Mouse (Mus musculus) cerebellum, postnatal 36 days (tissue): ENCODE measurements at regions not wholly inside any gene's neighbourhood (a gene's known extent, or its start where the extent isn't known, plus 50 kb on each side); places are given as distances from the start of the nearest gene placed in this dataset.
"Not testable (repeated sequence)": the region's sequence is repeated elsewhere in the genome, so short reads cannot be mapped to it uniquely, and the experiment has no call there.

Experiments used
- DNase-seq, 2 experiments: peaks; one replicate each; pipeline ENCODE4 v3.0.0; 2021 to 2022; ENCODE audit warnings: mixed read lengths in 2 of 2

GRCm38 (mm10) chr16:31508981-31509380 is 86.9 kb downstream of the Bdh1 start:
- DNase-seq, result peak; percentile 69 to 75

DNA sequence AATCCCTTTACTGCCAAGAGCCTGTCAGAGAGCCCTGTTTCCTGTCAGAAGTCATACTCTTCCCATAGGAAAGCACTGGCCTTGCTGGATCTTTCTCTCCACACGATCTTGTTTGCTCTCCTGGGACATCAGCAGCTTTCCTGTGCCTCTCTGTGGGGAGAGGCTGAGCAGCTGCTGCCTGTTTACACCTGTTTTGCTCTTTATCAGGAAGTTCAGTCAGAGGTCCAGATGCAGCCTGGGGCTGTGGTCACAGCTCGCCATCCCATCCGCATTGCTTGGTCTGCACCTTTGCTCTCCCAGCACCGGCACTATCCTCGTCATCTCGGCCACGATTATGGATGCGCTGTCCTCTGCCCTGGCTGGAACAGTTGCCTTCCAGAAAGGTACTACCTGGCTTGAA is 88.0 kb downstream of the Bdh1 start:
- DNase-seq, result no peak

DNA sequence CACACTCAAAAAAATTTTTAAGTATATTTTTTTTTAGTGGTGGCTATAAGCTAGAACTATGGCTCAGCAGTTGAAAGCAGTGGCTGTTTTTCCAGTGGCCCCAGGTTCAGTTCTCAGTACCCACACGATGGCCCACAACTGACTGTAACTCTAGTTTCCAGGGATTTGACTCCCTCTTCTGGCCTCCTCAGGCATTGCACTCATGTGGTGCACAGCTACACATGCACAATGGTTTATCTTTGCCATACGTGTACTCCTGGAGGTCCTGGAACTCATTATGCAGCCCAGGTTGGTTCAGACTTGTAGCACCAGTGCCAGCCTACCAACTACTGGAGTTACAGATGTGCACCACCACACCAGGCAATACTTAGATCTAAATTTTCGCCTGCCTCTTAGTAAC is 96.7 kb downstream of the Bdh1 start:
- DNase-seq, result no peak

- no peak for DNase-seq
Observed at GRCm38 (mm10) chr16:31520081-31520480, 98.0 kb downstream of the Bdh1 start.

DNA sequence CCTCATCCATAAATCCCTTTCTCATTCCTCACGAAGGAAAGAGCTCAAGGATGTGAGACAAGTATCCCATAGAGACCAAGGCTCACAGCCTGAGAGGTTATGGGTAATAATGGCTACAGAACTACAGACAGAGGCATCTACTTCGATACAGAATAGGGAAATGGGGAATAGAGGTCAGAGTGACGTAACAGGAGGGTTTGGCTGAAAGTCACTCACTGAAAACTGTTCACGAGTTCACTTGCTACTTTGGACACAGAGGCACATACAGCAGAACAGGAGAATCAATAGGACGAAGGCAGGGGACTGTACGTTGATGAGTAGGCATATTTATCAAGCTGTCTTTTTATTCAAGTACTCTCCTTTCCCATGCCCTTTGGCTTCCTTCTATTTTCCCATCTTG is 99.7 kb downstream of the Bdh1 start:
- DNase-seq, result no peak

DNA sequence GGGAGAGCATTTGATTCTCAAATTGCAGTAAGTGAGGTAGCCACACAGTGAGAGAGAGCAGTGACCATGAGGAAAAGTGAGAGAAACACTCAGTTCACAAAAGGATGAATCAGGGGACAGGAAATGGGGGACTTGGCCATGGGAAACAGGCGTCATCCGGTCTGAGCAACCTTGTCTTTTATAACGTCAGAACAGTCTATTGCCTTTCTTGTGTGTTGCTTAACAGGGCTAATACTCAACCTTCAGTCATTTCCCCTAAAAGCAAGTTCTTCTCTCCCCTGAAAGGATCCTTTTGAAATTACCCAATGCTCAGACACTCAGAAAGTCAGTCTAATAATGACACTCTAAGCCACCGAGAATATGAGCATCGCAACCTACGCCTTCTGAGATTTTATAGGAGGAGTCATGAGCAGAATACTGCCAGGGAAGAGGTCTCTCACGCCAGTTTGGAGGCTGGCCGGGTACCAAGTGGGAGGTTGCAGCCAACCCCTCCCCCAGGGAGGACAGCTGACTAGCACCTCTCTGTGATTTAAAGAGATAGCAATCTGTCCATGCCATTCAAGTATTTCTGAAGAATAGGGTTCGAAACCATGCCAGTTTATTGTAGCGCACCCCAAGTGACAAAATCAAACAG is 104.7 kb downstream of the Bdh1 start:
- DNase-seq, result peak; percentile 62 to 70

DNA sequence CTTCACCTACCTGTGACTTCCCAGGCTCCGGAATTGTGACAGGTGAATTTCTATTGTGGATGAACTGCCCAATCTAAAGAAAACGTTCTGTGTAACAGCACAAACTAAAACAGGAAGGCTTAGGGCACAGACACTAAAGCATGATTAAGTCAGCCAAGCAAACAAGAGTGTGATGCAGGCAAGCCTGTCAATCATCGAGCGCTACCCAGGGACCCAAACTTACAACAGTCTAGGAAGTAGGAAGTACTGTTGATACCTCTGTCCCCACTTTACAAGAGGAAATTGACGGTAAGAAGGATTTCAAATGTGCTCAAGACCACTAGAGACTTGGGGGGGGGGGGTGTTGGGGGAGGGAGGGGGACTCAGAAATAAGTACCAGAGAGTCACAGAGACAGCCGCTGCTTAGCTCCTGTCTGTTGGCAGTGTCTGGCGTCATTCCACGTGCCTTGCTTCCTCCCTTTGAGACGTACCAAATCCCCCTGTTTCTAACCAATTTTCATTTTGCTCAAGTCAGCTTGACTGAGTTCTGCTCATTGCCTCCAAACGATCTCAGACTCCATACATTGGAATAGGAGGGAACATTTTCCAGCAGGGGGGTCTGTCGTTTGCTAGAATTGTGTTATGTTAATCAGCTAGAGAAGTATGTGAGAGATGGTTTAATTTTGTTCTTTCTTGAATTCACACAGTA is 106.7 kb downstream of the Bdh1 start:
- no peak for DNase-seq

- DNase-seq, result peak; percentile 92 to 96
Observed at GRCm38 (mm10) chr16:31529284-31529958, 107.3 kb downstream of the Bdh1 start.

DNA sequence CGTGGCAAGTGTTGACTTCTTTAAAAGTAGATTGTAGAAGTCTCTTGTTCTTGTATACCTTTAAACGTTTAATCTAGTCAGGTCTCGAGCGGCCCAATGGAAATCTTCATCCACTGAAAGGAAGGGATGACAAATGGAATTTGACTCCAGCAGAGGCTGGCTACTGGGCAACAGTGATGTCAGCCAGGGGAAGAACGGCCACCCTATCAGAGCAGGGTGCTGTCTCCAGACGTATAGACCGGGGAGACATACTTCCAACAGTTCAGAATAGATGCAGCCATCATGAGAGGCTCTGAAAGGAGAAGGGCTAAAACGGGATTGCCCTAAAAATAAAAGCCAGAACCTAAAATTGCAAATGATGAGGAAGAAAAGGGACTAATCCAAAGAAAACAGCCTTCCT is 108.0 kb downstream of the Bdh1 start:
- no peak for DNase-seq

- DNase-seq, result no peak
Observed at GRCm38 (mm10) chr16:31533196-31533777, 111.2 kb downstream of the Bdh1 start.

DNA sequence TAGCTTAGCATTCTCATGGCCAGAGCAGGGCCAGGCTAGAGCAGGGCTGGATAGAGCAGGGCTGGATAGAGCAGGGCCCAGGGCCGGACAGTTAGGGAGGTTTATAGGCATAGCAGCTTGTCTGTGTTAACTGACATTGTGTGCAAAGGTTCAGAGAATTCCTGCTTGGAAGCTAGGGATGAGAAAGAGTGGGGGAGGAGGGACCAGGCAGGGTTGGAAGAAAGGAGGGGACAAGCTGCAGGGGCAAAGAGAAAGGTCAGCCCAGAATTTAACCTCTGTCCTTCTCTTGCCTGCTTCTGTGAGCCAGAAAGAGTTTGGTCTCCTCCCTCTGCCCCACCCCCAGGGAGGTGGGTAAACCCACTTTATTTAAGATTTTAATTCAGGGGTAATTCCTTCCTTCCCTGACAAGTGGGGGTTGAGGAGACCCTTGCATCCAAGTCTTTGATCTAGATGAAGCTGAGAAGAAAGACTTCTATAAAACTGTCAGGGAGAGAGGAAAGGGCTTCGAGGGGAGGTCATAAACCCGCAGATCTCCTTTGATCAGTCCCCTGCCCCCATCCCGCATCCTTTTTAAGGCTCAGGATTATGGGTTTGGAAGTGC is 112.9 kb downstream of the Bdh1 start:
- DNase-seq, result no peak

- no peak for DNase-seq
Observed at GRCm38 (mm10) chr16:31536328-31536727, 114.2 kb downstream of the Bdh1 start.

DNA sequence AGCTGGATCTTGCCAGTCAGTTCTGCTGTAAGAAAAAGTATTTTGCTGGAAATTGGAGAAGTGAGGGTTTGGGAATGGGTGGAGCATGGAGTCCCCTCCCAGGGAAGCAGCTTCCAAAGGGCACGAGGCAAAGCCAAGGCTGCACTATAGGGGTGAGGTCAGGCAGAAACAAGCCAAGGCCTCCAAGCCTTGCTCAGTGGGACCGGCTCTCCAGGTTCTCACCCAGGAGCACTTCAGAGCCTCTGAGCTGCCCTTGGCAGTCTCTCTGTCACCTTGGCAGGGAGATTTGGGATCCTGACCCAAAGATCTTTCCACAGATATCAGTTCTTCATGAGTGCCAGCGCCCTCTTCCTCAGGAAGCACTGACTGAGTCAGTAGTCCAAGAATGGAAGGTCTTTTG is 116.5 kb downstream of the Bdh1 start:
- no peak for DNase-seq

GRCm38 (mm10) chr16:31543499-31544170 is 119.6 kb upstream of the Dlg1 start:
- no peak for DNase-seq

- peak in 1 of 2 experiments; percentile 21 for DNase-seq
Observed at GRCm38 (mm10) chr16:31546062-31546827, 117.0 kb upstream of the Dlg1 start.

DNA sequence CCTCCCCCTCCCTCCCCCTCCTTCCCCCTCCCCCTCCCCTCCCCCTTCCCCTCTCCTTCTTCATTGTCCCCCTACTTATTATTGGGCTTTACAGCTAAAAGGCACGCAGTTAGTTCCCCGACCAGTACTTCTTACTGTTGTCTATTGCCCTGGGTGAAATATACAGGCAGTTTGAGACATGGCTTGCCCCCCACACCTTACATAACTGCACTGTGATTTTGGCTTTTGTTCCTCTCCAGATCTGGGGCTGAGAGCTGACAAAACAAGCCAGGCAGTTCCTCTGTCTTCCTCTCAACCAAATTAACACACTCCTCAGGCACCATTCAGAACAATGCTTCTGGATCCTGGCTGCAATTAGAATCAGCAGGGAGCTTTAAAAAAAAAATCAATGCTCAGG is 116.4 kb upstream of the Dlg1 start:
- peak in 1 of 2 experiments; percentile 43 for DNase-seq

- DNase-seq, result peak in 1 of 2 experiments; percentile 32
Observed at GRCm38 (mm10) chr16:31547391-31547790, 115.9 kb upstream of the Dlg1 start.

DNA sequence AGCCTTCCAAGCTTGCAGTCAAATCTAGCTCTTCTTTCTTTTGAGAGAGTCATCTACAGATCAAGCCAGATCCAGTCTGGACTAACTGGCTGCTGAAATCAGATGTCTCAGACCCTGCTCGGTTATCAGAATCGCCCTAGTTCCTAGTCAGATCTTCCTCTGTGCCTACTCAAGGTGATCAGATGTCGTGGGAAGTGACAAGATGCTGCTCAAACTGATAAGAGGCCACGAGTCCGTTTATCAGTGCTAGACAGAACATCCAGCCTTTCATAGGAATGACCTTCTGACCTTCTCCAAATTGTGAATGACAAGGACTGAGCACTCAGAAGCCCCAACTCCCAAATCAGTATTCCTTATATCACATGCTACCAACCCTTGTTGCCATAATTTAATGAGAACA is 113.3 kb upstream of the Dlg1 start:
- no peak for DNase-seq

DNA sequence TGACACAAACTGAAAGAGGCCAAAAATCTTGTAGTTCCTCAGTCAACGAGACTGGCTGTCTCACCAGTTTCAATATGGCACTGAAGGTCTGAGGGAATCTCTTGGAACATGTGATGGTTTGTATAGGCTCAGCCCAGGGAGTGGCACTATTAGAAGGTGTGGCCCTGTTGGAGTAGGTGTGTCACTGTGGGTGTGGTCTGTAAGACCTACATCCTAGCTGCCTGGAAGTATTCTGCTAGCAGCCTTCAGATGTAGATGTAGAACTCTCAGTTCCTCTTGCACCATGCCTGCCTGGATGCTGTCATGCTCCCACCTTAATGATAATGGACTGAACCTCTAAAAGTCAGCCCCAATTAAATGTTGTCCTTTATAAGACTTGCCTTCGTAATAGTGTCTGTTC is 112.7 kb upstream of the Dlg1 start:
- not testable (repeated sequence) for DNase-seq

DNA sequence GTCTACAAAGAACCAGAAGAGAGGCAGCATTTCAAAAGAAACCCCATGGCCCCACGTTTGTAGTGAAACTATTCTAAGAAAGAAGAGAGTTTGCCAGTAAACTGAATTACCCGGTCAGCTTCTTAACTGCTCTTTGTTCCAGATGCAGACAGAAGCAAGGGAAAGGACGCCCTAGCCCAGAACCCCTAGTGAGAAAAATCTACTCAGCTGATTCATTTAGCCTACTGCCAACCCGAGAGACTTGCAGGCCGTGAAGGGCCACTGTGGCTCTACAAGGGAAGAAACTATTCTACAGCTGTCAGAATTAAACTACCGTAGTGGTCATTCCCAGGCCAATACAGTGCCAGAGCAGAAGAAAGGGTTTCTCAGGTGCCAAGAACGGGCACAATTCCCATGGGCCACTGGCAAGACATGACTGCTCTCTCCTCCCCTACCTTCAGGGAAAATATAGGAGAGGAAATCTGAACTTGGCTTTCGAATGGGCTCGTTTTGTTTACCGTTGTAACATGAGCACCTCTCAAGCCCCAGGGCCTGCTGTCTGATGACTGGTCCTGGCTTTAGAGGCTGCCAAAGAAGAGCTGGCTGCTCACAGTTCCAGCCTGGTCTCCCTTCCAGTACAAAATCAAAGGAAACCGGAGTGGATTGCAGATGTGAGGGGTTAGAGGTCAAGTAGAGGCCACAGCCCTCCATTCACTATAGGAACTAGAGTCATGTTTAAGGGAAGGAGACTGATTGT is 111.7 kb upstream of the Dlg1 start:
- no peak for DNase-seq
